Comparison of ENCODE assay signal across 8 mouse cellular contexts in the genomic region with DNA sequence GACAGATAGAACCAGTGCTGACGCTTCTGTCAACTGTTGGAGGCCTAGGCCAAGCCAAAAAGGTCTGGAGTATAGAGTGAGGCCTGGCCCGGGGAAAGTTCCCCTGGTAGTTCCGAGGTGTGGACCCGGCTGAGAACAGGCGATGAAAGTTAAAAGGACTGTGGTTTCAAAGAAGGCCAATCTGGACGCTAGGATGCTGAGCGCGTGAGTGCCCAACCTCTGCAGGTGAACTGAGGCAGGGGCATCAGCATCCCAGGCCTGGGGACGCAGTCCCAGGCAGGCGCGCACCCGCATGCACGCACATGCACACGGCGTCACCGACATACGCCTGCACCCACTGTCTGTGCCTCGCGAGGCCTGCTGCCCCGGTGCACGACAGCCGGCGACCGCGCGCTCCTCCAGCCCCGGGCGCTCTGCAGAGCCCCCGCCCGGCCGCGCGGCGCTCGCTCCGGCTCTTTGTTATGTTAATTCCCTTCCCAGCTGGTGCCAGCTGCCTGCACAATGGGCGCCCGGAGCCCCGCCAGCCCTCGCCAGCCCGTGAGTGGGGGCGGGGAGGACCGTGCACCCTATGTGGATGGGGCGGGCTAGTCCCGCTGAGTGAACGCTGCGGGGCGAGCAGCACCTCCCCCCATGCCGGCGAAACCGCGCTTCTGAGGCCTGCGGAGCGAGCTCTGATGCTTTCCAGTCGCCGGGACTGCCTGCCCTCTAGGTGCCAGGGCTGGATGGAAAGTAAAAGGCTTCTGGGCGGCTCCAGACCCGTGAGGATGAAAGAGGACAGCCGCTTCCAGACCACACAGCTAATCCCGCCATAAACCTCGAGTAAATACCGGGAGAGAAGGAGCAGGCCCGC. TPM values are rescaled to one million over a fixed set of nuclear protein-coding genes. Genes with fewer than 3 reads are reported as not detected.
DNase-seq lines count a peak whose midpoint lies in the region; ATAC-seq and TF ChIP-seq lines count a peak whose summit lies in the region.

No protein-coding gene starts in this region.

- no peaks in the 10 kb centered on the region for H3K9me3 ChIP-seq in kidney, embryonic 14.5 days (ENCODE audit: control insufficient read depth, low read length)
- no peaks in the 10 kb centered on the region for H3K9me3 ChIP-seq in limb, embryonic 12.5 days
- H3K9me3 ChIP-seq in midbrain, postnatal 0 days (ENCODE audit: low read length) = no peaks in the 10 kb centered on the region

- WGBS in kidney, embryonic 14.5 days = 3% methylated on average over 63 of the region's 63 CpGs
- 1% methylated on average over 62 of the region's 63 CpGs for WGBS in limb, embryonic 12.5 days
- WGBS in midbrain, postnatal 0 days = 2% methylated on average over 61 of the region's 63 CpGs
- WGBS in thymus, adult 2 months = 9% methylated on average over 63 of the region's 63 CpGs

- no peak for TF ChIP-seq CTCF in gastrocnemius, adult 2 months (IDR thresholded peaks at IDR 0.05)
- TF ChIP-seq CTCF in midbrain, postnatal 0 days (IDR thresholded peaks at IDR 0.05) = 0 out of 2 replicates have a peak, but pooled peaks have one; percentile 19
- TF ChIP-seq CTCF in thymus, adult 2 months (IDR thresholded peaks at IDR 0.05; ENCODE audit: borderline replicate concordance, control insufficient read depth, extremely low read depth, insufficient read depth, low read length, poor library complexity) = no peak; the same call in 1 of the 2 replicates

- no peak for TF ChIP-seq POLR2A in thymus, adult 2 months (IDR thresholded peaks at IDR 0.05; ENCODE audit: control insufficient read depth, extremely low read depth, insufficient read depth, low read length, poor library complexity)

- peak overlapping the region; percentile 49; the same call in 1 of the 2 replicates for H3K27ac ChIP-seq in gastrocnemius, adult 2 months
- peak overlapping the region; percentile 76 for H3K27ac ChIP-seq in kidney, embryonic 14.5 days (ENCODE audit: low read depth, low read length)
- H3K27ac ChIP-seq in limb, embryonic 12.5 days = peak overlapping the region; percentile 98
- H3K27ac ChIP-seq in midbrain, postnatal 0 days (ENCODE audit: low read depth, low read length) = peak overlapping the region; percentile 88
- no peak overlapping the region for H3K27ac ChIP-seq in thymus, adult 2 months (ENCODE audit: control insufficient read depth, insufficient read depth, low read length)

- H3K4me3 ChIP-seq in gastrocnemius, adult 2 months = peak overlapping the region; percentile 76
- H3K4me3 ChIP-seq in kidney, embryonic 14.5 days (ENCODE audit: low read length) = peak overlapping the region; percentile 44
- H3K4me3 ChIP-seq in limb, embryonic 12.5 days (replicated peaks) = peak overlapping the region; percentile 40
- H3K4me3 ChIP-seq in midbrain, postnatal 0 days (ENCODE audit: low read depth, low read length) = peak overlapping the region; percentile 45
- peak overlapping the region; percentile 40 for H3K4me3 ChIP-seq in thymus, adult 2 months (ENCODE audit: control insufficient read depth, insufficient read depth, low read length)

- H3K4me2 ChIP-seq in kidney, embryonic 14.5 days (replicated peaks; ENCODE audit: low read depth, low read length) = peak overlapping the region; percentile 89
- peak overlapping the region; percentile 71 for H3K4me2 ChIP-seq in limb, embryonic 12.5 days
- H3K4me2 ChIP-seq in midbrain, postnatal 0 days (ENCODE audit: low read depth, low read length, poor library complexity, severe bottlenecking) = peak overlapping the region; percentile 91

- peak; percentile 79 for ATAC-seq in kidney, embryonic 14.5 days (ENCODE audit: low FRiP score, low TSS enrichment)
- peak; percentile 85 for ATAC-seq in limb, embryonic 12.5 days (ENCODE audit: insufficient number of reproducible peaks, insufficient read depth, low FRiP score, low TSS enrichment, low read depth)
- peak; percentile 89 for ATAC-seq in midbrain, postnatal 0 days (ENCODE audit: low FRiP score)

- no peaks in the 10 kb centered on the region for H3K36me3 ChIP-seq in kidney, embryonic 14.5 days (ENCODE audit: control insufficient read depth, insufficient read depth, low read length)
- peaks cover 5% of the 10 kb centered on the region; the same call in 1 of the 2 replicates for H3K36me3 ChIP-seq in limb, embryonic 12.5 days
- H3K36me3 ChIP-seq in midbrain, postnatal 0 days (ENCODE audit: insufficient read depth, low read length) = no peaks in the 10 kb centered on the region
- H3K36me3 ChIP-seq in thymus, adult 2 months (ENCODE audit: control insufficient read depth, insufficient read depth, low read length) = no peaks in the 10 kb centered on the region

- intact Hi-C loops in gastrocnemius, adult 2 months (cut with DNase I) = no loop called here

- H3K4me1 ChIP-seq in kidney, embryonic 14.5 days (ENCODE audit: control insufficient read depth, insufficient read depth, low read length) = peaks cover 22% of the 10 kb centered on the region; the same call in 1 of the 2 replicates
- peaks cover 54% of the 10 kb centered on the region for H3K4me1 ChIP-seq in limb, embryonic 12.5 days (replicated peaks)
- peaks cover 2% of the 10 kb centered on the region; the same call in 1 of the 2 replicates for H3K4me1 ChIP-seq in midbrain, postnatal 0 days (ENCODE audit: insufficient read depth, low read length)
- H3K4me1 ChIP-seq in thymus, adult 2 months (replicated peaks; ENCODE audit: control insufficient read depth, insufficient read depth, low read length) = peaks cover 22% of the 10 kb centered on the region

- DNase-seq in gastrocnemius, adult 2 months = peak; percentile 48
- no peak for DNase-seq in gastrocnemius, adult 18-20 months (ENCODE audit: low spot score)
- peak; percentile 80 for DNase-seq in cerebellum, adult 9-10 months
- DNase-seq in frontal cortex, postnatal 14 days (ENCODE audit: low spot score in 2 of 2) = peak; percentile 64 to 65
- DNase-seq in midbrain, postnatal 0 days (ENCODE audit: low spot score) = peak; percentile 75
- peak; percentile 49 for DNase-seq in thymus, adult 2 months

- peaks cover 12% of the 10 kb centered on the region; the same call in 1 of the 2 replicates for H3K27me3 ChIP-seq in kidney, embryonic 14.5 days (ENCODE audit: control insufficient read depth, insufficient read depth, low read length)
- H3K27me3 ChIP-seq in limb, embryonic 12.5 days = peaks cover 7% of the 10 kb centered on the region
- H3K27me3 ChIP-seq in midbrain, postnatal 0 days (ENCODE audit: insufficient read depth, low read length) = no peaks in the 10 kb centered on the region
- H3K27me3 ChIP-seq in thymus, adult 2 months (ENCODE audit: control insufficient read depth, insufficient read depth, low read length) = no peaks in the 10 kb centered on the region; the same call in 1 of the 2 replicates

- H3K9ac ChIP-seq in kidney, embryonic 14.5 days (ENCODE audit: low read depth, low read length) = peak overlapping the region; percentile 61
- H3K9ac ChIP-seq in limb, embryonic 12.5 days (replicated peaks) = peak overlapping the region; percentile 66
- H3K9ac ChIP-seq in midbrain, postnatal 0 days (replicated peaks; ENCODE audit: low read length, poor library complexity, severe bottlenecking) = peak overlapping the region; percentile 79

RNA-seq across cellular contexts. Expression of a gene that starts 21.0 kb away (rescaled TPM):
- 1 to 10 TPM; 1.9 to 2.7 TPM for total RNA-seq in gastrocnemius, adult 2 months (2021)
- 1 to 10 TPM in 1 of 2 experiments, under 1 TPM in 1; 0.66 to 2.6 TPM for total RNA-seq in gastrocnemius, adult 18-20 months (2021)
- 15.7 and 23.9 TPM in 2 replicates for polyA plus RNA-seq in kidney, embryonic 14.5 days (2014; fragmentation: Nextera tagmentation; extraction: Ambion mirVana)
- polyA plus RNA-seq in limb, embryonic 12.5 days (2016; fragmentation: Nextera tagmentation; extraction: Ambion mirVana) = 80.4 and 85.1 TPM in 2 replicates
- total RNA-seq in midbrain, postnatal 0 days (2014; rRNA removed) = 9.2 and 10.9 TPM in 2 replicates
- polyA plus RNA-seq in midbrain, postnatal 0 days (2015; fragmentation: Nextera tagmentation; extraction: Ambion mirVana) = 18.6 and 19.8 TPM in 2 replicates
- 1.6 and 2.3 TPM in 2 replicates for polyA plus RNA-seq in thymus, adult 2 months (2012; rRNA removed)
